Mouse (Mus musculus): ENCODE data around the gene Camk2d. TPM values are rescaled to one million over a fixed set of nuclear protein-coding genes. Genes with fewer than 3 reads are reported as not detected.

Camk2d gene
- polyA plus RNA-seq, 1 experiment from 2014 or later: 23.8 TPM

GRCm38 (mm10) chr3:126640443-126641251 lies 44.5 kb downstream of the Camk2d start:
- H3K9ac ChIP-seq (replicated peaks; ENCODE audit: low read length): no peak overlapping the region
- H3K4me1 ChIP-seq (ENCODE audit: insufficient read depth, low read length): peaks cover 5% of the 10 kb centered on the region; the same call in 1 of the 2 replicates
- H3K9me3 ChIP-seq (ENCODE audit: low read length): no peaks in the 10 kb centered on the region
- no peak overlapping the region for H3K27ac ChIP-seq (ENCODE audit: low read length)
- H3K4me2 ChIP-seq (replicated peaks; ENCODE audit: low read depth, low read length): no peak overlapping the region
- H3K36me3 ChIP-seq (ENCODE audit: insufficient read depth, low read length): no peaks in the 10 kb centered on the region
- no peak overlapping the region for H3K4me3 ChIP-seq (ENCODE audit: low read length)
- WGBS: 71% methylated on average over 10 of the region's 10 CpGs
- no peaks in the 10 kb centered on the region for H3K27me3 ChIP-seq (ENCODE audit: insufficient read depth, low read length)
- ATAC-seq (ENCODE audit: low FRiP score, low TSS enrichment): no peak

- no peak for ATAC-seq (ENCODE audit: low FRiP score, low TSS enrichment)
- no peak overlapping the region for H3K9ac ChIP-seq (replicated peaks; ENCODE audit: low read length)
- H3K4me2 ChIP-seq (replicated peaks; ENCODE audit: low read depth, low read length): no peak overlapping the region
- no peaks in the 10 kb centered on the region for H3K9me3 ChIP-seq (ENCODE audit: low read length)
- H3K4me1 ChIP-seq (ENCODE audit: insufficient read depth, low read length): peaks cover 5% of the 10 kb centered on the region; the same call in 1 of the 2 replicates
- 69% methylated on average over 4 of the region's 4 CpGs for WGBS
- H3K27ac ChIP-seq (ENCODE audit: low read length): no peak overlapping the region
- no peaks in the 10 kb centered on the region for H3K27me3 ChIP-seq (ENCODE audit: insufficient read depth, low read length)
- H3K4me3 ChIP-seq (ENCODE audit: low read length): no peak overlapping the region
- H3K36me3 ChIP-seq (ENCODE audit: insufficient read depth, low read length): no peaks in the 10 kb centered on the region
Measured at GRCm38 (mm10) chr3:126641451-126641850, 45.3 kb downstream of the Camk2d start.

GRCm38 (mm10) chr3:126643071-126644010 lies 47.2 kb downstream of the Camk2d start:
- WGBS: 27% methylated on average over 10 of the region's 10 CpGs
- peaks cover 5% of the 10 kb centered on the region; the same call in 1 of the 2 replicates for H3K4me1 ChIP-seq (ENCODE audit: insufficient read depth, low read length)
- H3K27ac ChIP-seq (ENCODE audit: low read length): no peak overlapping the region
- no peaks in the 10 kb centered on the region for H3K9me3 ChIP-seq (ENCODE audit: low read length)
- H3K27me3 ChIP-seq (ENCODE audit: insufficient read depth, low read length): no peaks in the 10 kb centered on the region
- no peak overlapping the region for H3K4me3 ChIP-seq (ENCODE audit: low read length)
- no peak overlapping the region for H3K4me2 ChIP-seq (replicated peaks; ENCODE audit: low read depth, low read length)
- no peak overlapping the region for H3K9ac ChIP-seq (replicated peaks; ENCODE audit: low read length)
- no peak for ATAC-seq (ENCODE audit: low FRiP score, low TSS enrichment)
- no peaks in the 10 kb centered on the region for H3K36me3 ChIP-seq (ENCODE audit: insufficient read depth, low read length)

GRCm38 (mm10) chr3:126650332-126650731 lies 54.2 kb downstream of the Camk2d start:
- no peaks in the 10 kb centered on the region for H3K36me3 ChIP-seq (ENCODE audit: insufficient read depth, low read length)
- no peak overlapping the region for H3K4me2 ChIP-seq (replicated peaks; ENCODE audit: low read depth, low read length)
- no peak for ATAC-seq (ENCODE audit: low FRiP score, low TSS enrichment)
- WGBS: 92% methylated on average over 4 of the region's 4 CpGs
- no peak overlapping the region for H3K4me3 ChIP-seq (ENCODE audit: low read length)
- H3K27me3 ChIP-seq (ENCODE audit: insufficient read depth, low read length): no peaks in the 10 kb centered on the region
- H3K9me3 ChIP-seq (ENCODE audit: low read length): no peaks in the 10 kb centered on the region
- peaks cover 5% of the 10 kb centered on the region; the same call in 1 of the 2 replicates for H3K4me1 ChIP-seq (ENCODE audit: insufficient read depth, low read length)
- no peak overlapping the region for H3K27ac ChIP-seq (ENCODE audit: low read length)
- no peak overlapping the region for H3K9ac ChIP-seq (replicated peaks; ENCODE audit: low read length)

GRCm38 (mm10) chr3:126650747-126651146 lies 54.6 kb downstream of the Camk2d start:
- 80% methylated on average over 6 of the region's 6 CpGs for WGBS
- H3K4me2 ChIP-seq (replicated peaks; ENCODE audit: low read depth, low read length): no peak overlapping the region
- peaks cover 5% of the 10 kb centered on the region; the same call in 1 of the 2 replicates for H3K4me1 ChIP-seq (ENCODE audit: insufficient read depth, low read length)
- H3K4me3 ChIP-seq (ENCODE audit: low read length): no peak overlapping the region
- no peaks in the 10 kb centered on the region for H3K9me3 ChIP-seq (ENCODE audit: low read length)
- no peak for ATAC-seq (ENCODE audit: low FRiP score, low TSS enrichment)
- H3K9ac ChIP-seq (replicated peaks; ENCODE audit: low read length): no peak overlapping the region
- H3K27ac ChIP-seq (ENCODE audit: low read length): no peak overlapping the region
- no peaks in the 10 kb centered on the region for H3K27me3 ChIP-seq (ENCODE audit: insufficient read depth, low read length)
- H3K36me3 ChIP-seq (ENCODE audit: insufficient read depth, low read length): no peaks in the 10 kb centered on the region

- no peak overlapping the region for H3K4me2 ChIP-seq (replicated peaks; ENCODE audit: low read depth, low read length)
- H3K9ac ChIP-seq (replicated peaks; ENCODE audit: low read length): no peak overlapping the region
- H3K4me1 ChIP-seq (ENCODE audit: insufficient read depth, low read length): peaks cover 5% of the 10 kb centered on the region; the same call in 1 of the 2 replicates
- WGBS: 65% methylated on average over 2 of the region's 2 CpGs
- H3K27ac ChIP-seq (ENCODE audit: low read length): no peak overlapping the region
- H3K4me3 ChIP-seq (ENCODE audit: low read length): no peak overlapping the region
- no peaks in the 10 kb centered on the region for H3K27me3 ChIP-seq (ENCODE audit: insufficient read depth, low read length)
- H3K36me3 ChIP-seq (ENCODE audit: insufficient read depth, low read length): no peaks in the 10 kb centered on the region
- H3K9me3 ChIP-seq (ENCODE audit: low read length): no peaks in the 10 kb centered on the region
- ATAC-seq (ENCODE audit: low FRiP score, low TSS enrichment): no peak
Measured at GRCm38 (mm10) chr3:126652361-126652760, 56.3 kb downstream of the Camk2d start.

- no peaks in the 10 kb centered on the region for H3K27me3 ChIP-seq (ENCODE audit: insufficient read depth, low read length)
- H3K4me1 ChIP-seq (ENCODE audit: insufficient read depth, low read length): peaks cover 5% of the 10 kb centered on the region; the same call in 1 of the 2 replicates
- H3K27ac ChIP-seq (ENCODE audit: low read length): no peak overlapping the region
- 69% methylated on average over 1 of the region's 1 CpGs for WGBS
- H3K9me3 ChIP-seq (ENCODE audit: low read length): no peaks in the 10 kb centered on the region
- no peak overlapping the region for H3K9ac ChIP-seq (replicated peaks; ENCODE audit: low read length)
- H3K4me3 ChIP-seq (ENCODE audit: low read length): no peak overlapping the region
- no peaks in the 10 kb centered on the region for H3K36me3 ChIP-seq (ENCODE audit: insufficient read depth, low read length)
- ATAC-seq (ENCODE audit: low FRiP score, low TSS enrichment): no peak
- no peak overlapping the region for H3K4me2 ChIP-seq (replicated peaks; ENCODE audit: low read depth, low read length)
Measured at GRCm38 (mm10) chr3:126653118-126653517, 57.0 kb downstream of the Camk2d start.

GRCm38 (mm10) chr3:126656173-126656572 lies 60.1 kb downstream of the Camk2d start:
- ATAC-seq (ENCODE audit: low FRiP score, low TSS enrichment): no peak
- WGBS: 57% methylated on average over 3 of the region's 3 CpGs
- H3K27me3 ChIP-seq (ENCODE audit: insufficient read depth, low read length): no peaks in the 10 kb centered on the region

GRCm38 (mm10) chr3:126657895-126658294 lies 61.8 kb downstream of the Camk2d start:
- Histone ChIP-seq H3K27me3 (ENCODE audit: insufficient read depth, low read length) (no peaks in the 10 kb centered on the region), H3K9me3 (ENCODE audit: low read length) (no peaks in the 10 kb centered on the region), H3K36me3 (ENCODE audit: insufficient read depth, low read length) (no peaks in the 10 kb centered on the region), H3K9ac (replicated peaks; ENCODE audit: low read length) (no peak overlapping the region), H3K27ac (ENCODE audit: low read length) (no peak overlapping the region), H3K4me2 (replicated peaks; ENCODE audit: low read depth, low read length) (no peak overlapping the region), H3K4me3 (ENCODE audit: low read length) (no peak overlapping the region), H3K4me1 (ENCODE audit: insufficient read depth, low read length) (peaks cover 8% of the 10 kb centered on the region)
- WGBS: 69% methylated on average over 4 of the region's 4 CpGs
- no peak for ATAC-seq (ENCODE audit: low FRiP score, low TSS enrichment)

More at GRCm38 (mm10) chr3:126656173-126656572, 60.1 kb downstream of the Camk2d start:
- Histone ChIP-seq H3K4me2 (replicated peaks; ENCODE audit: low read depth, low read length) (no peak overlapping the region), H3K4me1 (ENCODE audit: insufficient read depth, low read length) (peaks cover 8% of the 10 kb centered on the region), H3K9ac (replicated peaks; ENCODE audit: low read length) (no peak overlapping the region), H3K36me3 (ENCODE audit: insufficient read depth, low read length) (no peaks in the 10 kb centered on the region), H3K9me3 (ENCODE audit: low read length) (no peaks in the 10 kb centered on the region), H3K27ac (ENCODE audit: low read length) (no peak overlapping the region), H3K4me3 (ENCODE audit: low read length) (no peak overlapping the region)

Data from kidney, embryonic 16.5 days (tissue).